Mouse (Mus musculus): ENCODE data around the gene Ube2j1. TPM values are rescaled to one million over a fixed set of nuclear protein-coding genes. Genes with fewer than 3 reads are reported as not detected.

The Ube2j1 gene
- polyA plus RNA-seq, 2 experiments = 13.3 to 35.9 TPM

DNA sequence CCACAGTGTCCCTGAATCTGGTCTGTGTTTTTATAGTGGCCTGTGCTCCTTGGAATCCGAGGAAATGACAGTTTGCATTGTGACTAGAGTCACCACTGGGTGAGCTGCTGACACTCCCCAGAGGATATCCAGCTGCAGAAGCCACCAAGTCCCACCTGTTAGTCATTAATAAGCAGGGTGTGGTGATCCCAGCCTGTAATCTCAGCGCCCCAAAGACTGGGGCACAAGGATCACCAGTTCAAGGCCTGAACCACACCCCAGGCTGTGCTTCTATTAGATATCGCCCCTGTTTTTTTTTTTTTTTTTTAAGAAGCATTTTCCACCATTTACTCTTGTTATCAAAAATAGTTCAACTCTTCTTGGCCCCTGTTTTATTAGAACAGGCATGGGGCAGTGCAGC is 44.2 kb upstream of the Ube2j1 start:
- WGBS (ENCODE audit: insufficient replicate concordance) = 18% methylated on average over 3 of the region's 3 CpGs
- DNase-seq (ENCODE audit: low read depth in 3 of 3, low spot score in 3 of 3) (peak; percentile 84 to 88 (median 87)), ATAC-seq (ENCODE audit: insufficient read depth) (peak; percentile 97)
- peak overlapping the region; percentile 83 for H3K27ac ChIP-seq
- peak overlapping the region; percentile 59 to 63 for H3K4me3 ChIP-seq (ENCODE audit: insufficient read depth in 1 of 2, low read depth in 2 of 2, low read length in 2 of 2)
- peak overlapping the region; percentile 78 for H3K4me2 ChIP-seq (ENCODE audit: low read depth)
- no peaks in the 10 kb centered on the region for H3K9me3 ChIP-seq (ENCODE audit: control insufficient read depth, low read length)
- H3K4me1 ChIP-seq (replicated peaks; ENCODE audit: control insufficient read depth in 2 of 2, insufficient read depth in 2 of 2, low read length in 1 of 2) = peaks cover 28 to 33% of the 10 kb centered on the region in 2 experiments
- peaks cover 33% of the 10 kb centered on the region for H3K27me3 ChIP-seq (ENCODE audit: control insufficient read depth, insufficient read depth, low read length)
- H3K36me3 ChIP-seq (replicated peaks; ENCODE audit: control insufficient read depth, insufficient read depth, low read depth) = no peaks in the 10 kb centered on the region
- H3K9ac ChIP-seq (replicated peaks) = peak overlapping the region; percentile 68
- peak; percentile 32; the same call in 1 of the 2 replicates for TF ChIP-seq CTCF (IDR thresholded peaks at IDR 0.05; ENCODE audit: low read depth)
- TF ChIP-seq EP300 (IDR thresholded peaks at IDR 0.05; ENCODE audit: low read depth) = peak; percentile 95

DNA sequence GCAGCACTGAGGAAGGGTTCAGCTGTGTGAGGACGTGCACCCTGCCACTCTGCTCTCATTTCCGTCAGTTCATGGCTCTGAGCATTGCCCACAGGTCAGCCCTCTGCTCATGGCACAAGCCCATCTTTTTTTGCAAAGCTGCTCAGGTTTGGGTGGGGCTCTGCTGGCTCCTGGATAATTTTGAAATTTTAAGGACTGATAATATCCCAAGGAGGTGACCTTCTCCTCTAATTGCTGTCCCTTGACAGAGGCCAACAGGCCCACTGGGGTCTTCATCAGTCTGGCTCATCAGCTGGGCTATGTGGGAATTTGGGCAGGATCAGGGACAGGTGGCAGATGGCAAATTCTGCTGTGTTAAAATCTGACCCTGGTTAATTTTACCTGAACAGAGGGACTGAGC is 41.9 kb upstream of the Ube2j1 start:
- no peak for ATAC-seq (ENCODE audit: insufficient read depth)
- H3K36me3 ChIP-seq (replicated peaks; ENCODE audit: control insufficient read depth, insufficient read depth, low read depth) = no peaks in the 10 kb centered on the region
- H3K27me3 ChIP-seq (ENCODE audit: control insufficient read depth, insufficient read depth, low read length) = peaks cover 11% of the 10 kb centered on the region
- H3K27ac ChIP-seq = no peak overlapping the region
- no peak for DNase-seq (ENCODE audit: low read depth in 3 of 3, low spot score in 3 of 3)
- TF ChIP-seq EP300 (IDR thresholded peaks at IDR 0.05; ENCODE audit: low read depth) (no peak), CTCF (IDR thresholded peaks at IDR 0.05; ENCODE audit: low read depth) (no peak)
- no peak overlapping the region for H3K4me2 ChIP-seq (ENCODE audit: low read depth)
- no peak overlapping the region; the same call in 1 of the 2 replicates for H3K9ac ChIP-seq (replicated peaks)
- H3K9me3 ChIP-seq (ENCODE audit: control insufficient read depth, low read length) = no peaks in the 10 kb centered on the region
- peaks cover 20 to 30% of the 10 kb centered on the region in 2 experiments for H3K4me1 ChIP-seq (replicated peaks; ENCODE audit: control insufficient read depth in 2 of 2, insufficient read depth in 2 of 2, low read length in 1 of 2)
- H3K4me3 ChIP-seq (ENCODE audit: insufficient read depth in 1 of 2, low read depth in 2 of 2, low read length in 2 of 2) = no peak overlapping the region
- 74% methylated on average over 2 of the region's 2 CpGs for WGBS (ENCODE audit: insufficient replicate concordance)

DNA sequence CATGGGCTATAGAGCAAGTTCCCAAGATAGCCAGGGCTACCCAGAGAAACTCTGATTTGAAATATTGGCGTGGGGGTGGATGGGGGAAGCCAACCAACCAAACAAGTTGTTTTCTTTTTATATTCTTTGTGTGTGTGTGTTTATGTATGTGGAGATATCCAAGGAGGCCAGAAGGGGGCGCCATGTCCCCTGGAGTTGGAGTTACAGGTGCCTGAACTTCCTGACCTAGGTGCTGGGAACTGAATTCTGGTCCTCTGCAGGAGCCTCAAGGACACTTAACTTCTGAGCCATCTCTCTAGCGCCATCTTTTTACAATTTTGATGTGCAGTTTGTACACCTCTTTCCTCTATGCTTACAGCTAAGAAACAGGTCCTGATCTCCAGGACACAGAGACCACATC is 37.0 kb upstream of the Ube2j1 start:
- DNase-seq (ENCODE audit: low read depth in 3 of 3, low spot score in 3 of 3) = no peak
- H3K4me3 ChIP-seq (ENCODE audit: insufficient read depth in 1 of 2, low read depth in 2 of 2, low read length in 2 of 2) = no peak overlapping the region
- TF ChIP-seq EP300 (IDR thresholded peaks at IDR 0.05; ENCODE audit: low read depth) (no peak), CTCF (IDR thresholded peaks at IDR 0.05; ENCODE audit: low read depth) (no peak)
- H3K4me1 ChIP-seq (replicated peaks; ENCODE audit: control insufficient read depth in 2 of 2, insufficient read depth in 2 of 2, low read length in 1 of 2) = peaks cover 0 to 3% of the 10 kb centered on the region in 2 experiments
- H3K9me3 ChIP-seq (ENCODE audit: control insufficient read depth, low read length) = no peaks in the 10 kb centered on the region
- WGBS (ENCODE audit: insufficient replicate concordance) = 49% methylated on average over 3 of the region's 3 CpGs
- H3K36me3 ChIP-seq (replicated peaks; ENCODE audit: control insufficient read depth, insufficient read depth, low read depth) = no peaks in the 10 kb centered on the region
- no peak for ATAC-seq (ENCODE audit: insufficient read depth)
- no peak overlapping the region for H3K27ac ChIP-seq
- no peak overlapping the region for H3K9ac ChIP-seq (replicated peaks)
- H3K4me2 ChIP-seq (ENCODE audit: low read depth) = no peak overlapping the region
- H3K27me3 ChIP-seq (ENCODE audit: control insufficient read depth, insufficient read depth, low read length) = no peaks in the 10 kb centered on the region

DNA sequence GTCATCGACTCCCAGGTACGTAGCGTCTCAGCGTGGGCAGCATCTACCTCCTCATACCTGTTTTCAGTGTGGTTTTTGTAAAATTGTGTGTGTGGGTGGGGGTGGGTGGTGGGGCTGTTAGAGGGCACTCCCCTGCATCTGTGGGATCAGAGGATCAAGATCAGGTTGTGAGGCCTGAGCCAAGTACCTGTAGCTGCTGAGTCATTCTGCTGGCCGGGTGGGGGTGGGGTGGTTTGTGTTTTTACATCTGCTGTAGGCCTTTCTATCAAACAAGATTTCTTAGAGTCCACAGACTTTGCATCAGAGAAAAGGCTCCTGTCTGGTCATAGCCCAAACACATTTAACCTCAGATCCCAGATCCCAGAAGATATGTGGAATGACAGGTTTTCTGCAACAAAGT is 35.1 kb upstream of the Ube2j1 start:
- H3K27ac ChIP-seq = no peak overlapping the region
- H3K9me3 ChIP-seq (ENCODE audit: control insufficient read depth, low read length) = no peaks in the 10 kb centered on the region
- H3K4me3 ChIP-seq (ENCODE audit: insufficient read depth in 1 of 2, low read depth in 2 of 2, low read length in 2 of 2) = no peak overlapping the region
- 71% methylated on average over 5 of the region's 5 CpGs for WGBS (ENCODE audit: insufficient replicate concordance)
- TF ChIP-seq EP300 (IDR thresholded peaks at IDR 0.05; ENCODE audit: low read depth) (no peak), CTCF (IDR thresholded peaks at IDR 0.05; ENCODE audit: low read depth) (no peak)
- DNase-seq (ENCODE audit: low read depth in 3 of 3, low spot score in 3 of 3) (no peak), ATAC-seq (ENCODE audit: insufficient read depth) (no peak)
- H3K4me2 ChIP-seq (ENCODE audit: low read depth) = no peak overlapping the region
- no peak overlapping the region for H3K9ac ChIP-seq (replicated peaks)
- H3K4me1 ChIP-seq (replicated peaks; ENCODE audit: control insufficient read depth in 2 of 2, insufficient read depth in 2 of 2, low read length in 1 of 2) = peaks cover 0 to 3% of the 10 kb centered on the region in 2 experiments; a peak in 2 of 4 replicates
- no peaks in the 10 kb centered on the region for H3K36me3 ChIP-seq (replicated peaks; ENCODE audit: control insufficient read depth, insufficient read depth, low read depth)
- no peaks in the 10 kb centered on the region for H3K27me3 ChIP-seq (ENCODE audit: control insufficient read depth, insufficient read depth, low read length)

DNA sequence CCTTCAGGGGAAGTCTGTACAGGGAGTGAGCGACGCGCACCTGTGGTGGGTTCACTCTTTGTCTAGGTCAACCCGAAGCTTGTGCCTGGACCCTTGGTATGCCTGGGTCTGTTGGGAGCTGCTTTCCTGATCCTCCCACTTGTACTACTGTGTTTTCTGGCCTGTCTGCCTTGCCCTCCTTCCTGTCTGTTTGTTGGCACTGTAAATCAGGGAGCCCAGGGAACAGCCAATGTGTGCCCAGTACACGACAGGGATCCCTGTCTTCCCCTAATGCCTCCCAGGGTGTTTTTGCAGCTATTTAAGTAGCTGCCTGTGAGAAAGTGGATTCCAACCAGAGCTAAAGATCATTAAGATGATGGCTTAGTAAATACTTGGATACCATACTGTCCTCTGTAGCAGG is 33.6 kb upstream of the Ube2j1 start:
- H3K9me3 ChIP-seq (ENCODE audit: control insufficient read depth, low read length) = no peaks in the 10 kb centered on the region
- no peak for DNase-seq (ENCODE audit: low read depth in 3 of 3, low spot score in 3 of 3)
- WGBS (ENCODE audit: insufficient replicate concordance) = 79% methylated on average over 5 of the region's 5 CpGs

More for the DNA sequence above, 33.6 kb upstream of the Ube2j1 start:
- Histone ChIP-seq H3K9ac (replicated peaks) (no peak overlapping the region), H3K36me3 (replicated peaks; ENCODE audit: control insufficient read depth, insufficient read depth, low read depth) (no peaks in the 10 kb centered on the region), H3K27me3 (ENCODE audit: control insufficient read depth, insufficient read depth, low read length) (no peaks in the 10 kb centered on the region), H3K4me3 (ENCODE audit: insufficient read depth in 1 of 2, low read depth in 2 of 2, low read length in 2 of 2) (no peak overlapping the region), H3K4me1 (replicated peaks; ENCODE audit: control insufficient read depth in 2 of 2, insufficient read depth in 2 of 2, low read length in 1 of 2) (peaks cover 0 to 3% of the 10 kb centered on the region in 2 experiments; a peak in 2 of 4 replicates), H3K4me2 (ENCODE audit: low read depth) (no peak overlapping the region), H3K27ac (no peak overlapping the region)
- TF ChIP-seq CTCF (IDR thresholded peaks at IDR 0.05; ENCODE audit: low read depth) (no peak), EP300 (IDR thresholded peaks at IDR 0.05; ENCODE audit: low read depth) (no peak)
- ATAC-seq (ENCODE audit: insufficient read depth) = no peak
